Mouse (Mus musculus) neural tube, embryonic 13.5 days (tissue): ENCODE data around the gene Gm17268. TPM values are rescaled to one million over a fixed set of nuclear protein-coding genes. Genes with fewer than 3 reads are reported as not detected.

Experiments
- ATAC-seq: fragments of 200-750 bp; cut with Nextera tagmentation; 2 replicates; pipeline ENCODE4 v1.8.0; 2017; ENCODE audit warnings: low read depth, mild to moderate bottlenecking, moderate TSS enrichment, moderate library complexity
- H3K27ac ChIP-seq: fragments of 300-500 bp; sonication (generic); replicated peaks from 2 replicates; pipeline ENCODE4 v1.5.1; 2015; ENCODE audit warnings: moderate library complexity, mild to moderate bottlenecking, inconsistent platforms
- H3K27me3 ChIP-seq: fragments of 300-500 bp; sonication (generic); 2 replicates; pipeline ENCODE4 v1.6.1; 2015; ENCODE audit warnings: mild to moderate bottlenecking, inconsistent platforms
- H3K36me3 ChIP-seq: fragments of 300-500 bp; sonication (generic); 2 replicates; pipeline ENCODE4 v1.6.1; 2015; ENCODE audit warnings: mild to moderate bottlenecking, inconsistent platforms
- H3K4me1 ChIP-seq: fragments of 300-500 bp; sonication (generic); replicated peaks from 2 replicates; pipeline ENCODE4 v1.6.1; 2015; ENCODE audit warnings: inconsistent platforms
- H3K4me2 ChIP-seq: fragments of 300-500 bp; sonication (generic); 2 replicates; pipeline ENCODE4 v1.6.1; 2015; ENCODE audit warnings: inconsistent platforms, mild to moderate bottlenecking, moderate library complexity
- H3K4me3 ChIP-seq: fragments of 300-500 bp; sonication (generic); 2 replicates; pipeline ENCODE4 v1.5.1; 2015; ENCODE audit warnings: mild to moderate bottlenecking, inconsistent platforms
- H3K9ac ChIP-seq: fragments of 300-500 bp; sonication (generic); 2 replicates; pipeline ENCODE4 v1.6.1; 2015; ENCODE audit warnings: moderate library complexity, mild to moderate bottlenecking, inconsistent platforms
- H3K9me3 ChIP-seq: fragments of 300-500 bp; sonication (generic); 2 replicates; pipeline ENCODE4 v1.6.1; 2016; ENCODE audit warnings: inconsistent platforms
- WGBS: fragments of 180-500 bp; shearing (Covaris S2); methylation state at CpG from one replicate; pipeline ENCODE4 v1.1.7; 2015; 5-methylcytosine and 5-hydroxymethylcytosine counted together
- polyA plus RNA-seq: library from polyadenylated mRNA; unstranded; fragments of >200 nt; fragmentation: Nextera tagmentation; extraction: Ambion mirVana; gene quantifications from 2 replicates; pipeline ENCODE4 v1.2.1, GENCODE M21; 2015

The Gm17268 gene
- polyA plus RNA-seq, 1 experiment from 2014 or later, result not detected

GRCm38 (mm10) chr11:82022504-82023056 lies 15.8 kb downstream of the Gm17268 start:
- H3K4me2 ChIP-seq, result no peak overlapping the region
- WGBS, result 91% methylated on average over 6 of the region's 6 CpGs
- H3K27me3 ChIP-seq, result no peaks in the 10 kb centered on the region
- no peaks in the 10 kb centered on the region for H3K9me3 ChIP-seq
- H3K9ac ChIP-seq, result no peak overlapping the region
- H3K36me3 ChIP-seq, result no peaks in the 10 kb centered on the region
- no peak overlapping the region for H3K4me3 ChIP-seq
- no peak for ATAC-seq
- no peak overlapping the region for H3K27ac ChIP-seq
- no peaks in the 10 kb centered on the region for H3K4me1 ChIP-seq

GRCm38 (mm10) chr11:82021406-82021805 lies 17.0 kb downstream of the Gm17268 start:
- ATAC-seq, result no peak
- H3K4me1 ChIP-seq, result no peaks in the 10 kb centered on the region
- H3K9ac ChIP-seq, result no peak overlapping the region
- no peak overlapping the region for H3K4me2 ChIP-seq
- 73% methylated on average over 3 of the region's 3 CpGs for WGBS
- no peaks in the 10 kb centered on the region for H3K27me3 ChIP-seq
- H3K36me3 ChIP-seq, result no peaks in the 10 kb centered on the region
- no peak overlapping the region for H3K4me3 ChIP-seq
- H3K9me3 ChIP-seq, result no peaks in the 10 kb centered on the region
- H3K27ac ChIP-seq, result no peak overlapping the region

DNA sequence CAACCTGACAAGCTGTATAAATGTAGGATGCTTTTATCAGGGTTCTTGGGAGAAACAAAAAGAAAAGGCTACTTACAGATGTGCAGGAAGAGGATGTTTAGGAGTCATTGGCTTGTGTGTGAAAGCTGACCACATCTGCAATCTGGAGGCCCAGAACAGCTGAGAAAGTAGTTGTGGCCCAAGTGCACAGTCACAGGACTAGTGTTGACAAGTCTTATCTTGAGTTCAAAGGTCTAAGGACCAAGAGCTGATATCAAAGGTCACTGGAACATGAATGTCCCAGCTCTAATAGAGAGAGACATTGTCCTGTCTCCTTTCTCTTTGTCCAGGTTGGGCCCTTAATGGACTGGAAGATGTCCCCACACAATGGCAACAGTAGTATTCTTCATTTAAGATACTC lies 18.6 kb downstream of the Gm17268 start:
- Histone ChIP-seq H3K36me3 (no peaks in the 10 kb centered on the region), H3K4me3 (no peak overlapping the region), H3K4me1 (no peaks in the 10 kb centered on the region), H3K9ac (no peak overlapping the region), H3K4me2 (no peak overlapping the region), H3K9me3 (no peaks in the 10 kb centered on the region), H3K27ac (no peak overlapping the region), H3K27me3 (no peaks in the 10 kb centered on the region)
- ATAC-seq, result no peak

- no peak for ATAC-seq
- Histone ChIP-seq H3K9ac (no peak overlapping the region), H3K4me3 (no peak overlapping the region), H3K36me3 (no peaks in the 10 kb centered on the region), H3K4me1 (no peaks in the 10 kb centered on the region), H3K9me3 (no peaks in the 10 kb centered on the region), H3K27ac (no peak overlapping the region), H3K27me3 (no peaks in the 10 kb centered on the region), H3K4me2 (no peak overlapping the region)
- WGBS, result 21% methylated on average over 2 of the region's 2 CpGs
Measured at GRCm38 (mm10) chr11:82019389-82019788, 19.0 kb downstream of the Gm17268 start.

DNA sequence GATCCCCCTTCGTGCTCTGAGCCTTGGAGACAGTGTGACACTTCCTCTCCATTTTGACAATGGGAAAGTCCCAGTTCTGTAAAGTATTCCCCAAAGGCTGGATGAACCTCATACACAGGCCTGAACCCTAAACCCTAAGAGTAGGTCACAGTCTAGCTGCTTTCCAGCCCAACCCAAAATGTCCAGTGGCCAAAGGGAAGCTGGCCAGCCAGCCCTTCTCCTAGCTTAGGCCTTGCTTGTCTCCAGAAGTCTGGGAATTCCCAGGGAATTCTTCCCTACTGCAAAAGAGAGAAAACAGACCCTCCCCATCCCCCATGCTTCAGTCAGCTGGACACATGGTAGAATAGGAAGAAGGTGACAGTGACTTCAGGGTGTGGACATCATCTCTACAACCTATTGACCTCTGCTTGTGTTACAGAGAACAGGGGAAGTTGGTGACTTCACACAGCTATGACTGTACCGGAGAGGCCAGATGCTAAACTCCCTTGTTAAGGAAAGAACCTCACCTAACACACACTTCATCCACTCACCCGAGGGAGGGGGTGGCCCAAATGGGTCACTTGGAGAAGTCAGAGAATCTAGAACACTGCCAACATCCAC lies 22.1 kb downstream of the Gm17268 start:
- no peaks in the 10 kb centered on the region for H3K4me1 ChIP-seq
- H3K4me2 ChIP-seq, result no peak overlapping the region
- H3K9ac ChIP-seq, result no peak overlapping the region
- no peaks in the 10 kb centered on the region for H3K9me3 ChIP-seq
- no peak for ATAC-seq
- no peaks in the 10 kb centered on the region for H3K36me3 ChIP-seq
- H3K4me3 ChIP-seq, result no peak overlapping the region
- no peak overlapping the region for H3K27ac ChIP-seq
- H3K27me3 ChIP-seq, result no peaks in the 10 kb centered on the region
- 79% methylated on average over 3 of the region's 3 CpGs for WGBS

- Histone ChIP-seq H3K4me1 (no peaks in the 10 kb centered on the region), H3K9me3 (no peaks in the 10 kb centered on the region), H3K9ac (no peak overlapping the region), H3K4me2 (no peak overlapping the region), H3K27me3 (no peaks in the 10 kb centered on the region), H3K27ac (no peak overlapping the region), H3K4me3 (no peak overlapping the region), H3K36me3 (no peaks in the 10 kb centered on the region)
- no peak for ATAC-seq
- whole genome bisulfite sequencing, result 79% methylated on average over 2 of the region's 2 CpGs
Measured at GRCm38 (mm10) chr11:82015066-82015465, 23.3 kb downstream of the Gm17268 start.

DNA sequence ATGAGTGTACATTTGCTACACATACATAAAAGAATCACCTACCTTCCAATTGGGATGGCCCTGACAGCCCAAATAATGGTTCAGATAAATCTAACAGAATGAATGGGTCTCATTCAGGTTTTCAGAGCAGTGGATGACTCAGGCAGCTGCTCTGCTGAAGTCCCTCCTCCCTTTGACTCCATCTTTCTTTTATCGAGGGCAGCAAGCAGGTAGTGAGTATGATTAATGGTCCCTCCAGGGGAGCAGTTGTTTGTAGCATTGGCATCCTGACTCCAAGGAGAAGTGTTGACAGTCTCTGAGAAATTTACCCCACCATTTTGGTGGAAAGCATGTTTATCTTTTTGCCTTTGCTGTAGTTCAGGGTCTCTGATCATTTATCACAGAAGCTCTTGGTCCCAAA lies 24.6 kb downstream of the Gm17268 start:
- no peak for ATAC-seq
- no peak overlapping the region for H3K27ac ChIP-seq
- 5% methylated on average over 1 of the region's 1 CpGs for WGBS

DNA sequence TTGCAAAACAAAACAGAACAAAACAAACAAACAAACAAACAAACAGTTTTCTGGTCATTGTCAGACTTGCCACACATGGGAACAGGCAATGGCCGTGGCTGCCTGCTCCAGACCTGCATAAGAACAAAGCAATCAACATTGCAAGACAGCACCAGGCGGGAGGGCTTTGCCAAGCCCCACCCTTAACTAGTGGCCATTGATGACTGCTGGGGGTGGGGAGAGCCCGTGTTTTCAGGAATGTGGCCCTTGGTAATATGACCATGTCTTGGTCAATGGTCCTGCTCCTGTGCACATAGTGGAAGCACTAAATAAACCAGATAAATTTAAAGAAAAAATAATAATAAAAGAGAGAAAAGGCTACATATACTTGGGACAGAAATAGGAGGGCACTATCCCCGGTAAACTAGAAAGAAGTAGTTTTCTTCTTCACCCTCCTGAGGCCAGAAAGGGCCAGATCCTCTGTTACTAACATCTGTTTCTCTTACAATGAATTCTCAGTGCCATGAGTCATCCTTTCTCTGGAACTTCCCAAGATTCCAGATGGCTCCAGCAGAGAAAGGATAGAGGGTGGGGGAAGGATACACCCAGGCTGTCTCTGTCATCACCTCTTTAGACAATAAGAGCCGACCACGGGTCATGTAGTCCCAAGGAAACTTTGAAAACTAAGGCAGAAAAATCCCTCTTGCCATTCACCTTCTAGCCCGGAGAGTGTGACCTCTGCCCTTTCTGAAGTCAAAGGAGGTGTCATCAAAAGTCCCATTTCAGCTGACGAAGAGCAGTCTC lies 26.8 kb downstream of the Gm17268 start:
- Histone ChIP-seq H3K27ac (no peak overlapping the region), H3K4me1 (peaks cover 16% of the 10 kb centered on the region), H3K9me3 (no peaks in the 10 kb centered on the region), H3K4me2 (no peak overlapping the region), H3K9ac (no peak overlapping the region), H3K4me3 (no peak overlapping the region), H3K36me3 (no peaks in the 10 kb centered on the region), H3K27me3 (no peaks in the 10 kb centered on the region)
- WGBS, result 58% methylated on average over 8 of the region's 8 CpGs
- no peak for ATAC-seq

More for the DNA sequence above, 24.6 kb downstream of the Gm17268 start:
- no peak overlapping the region for H3K9ac ChIP-seq
- H3K4me2 ChIP-seq, result no peak overlapping the region
- H3K36me3 ChIP-seq, result no peaks in the 10 kb centered on the region
- no peaks in the 10 kb centered on the region for H3K4me1 ChIP-seq
- no peaks in the 10 kb centered on the region for H3K27me3 ChIP-seq
- no peaks in the 10 kb centered on the region for H3K9me3 ChIP-seq
- H3K4me3 ChIP-seq, result no peak overlapping the region

DNA sequence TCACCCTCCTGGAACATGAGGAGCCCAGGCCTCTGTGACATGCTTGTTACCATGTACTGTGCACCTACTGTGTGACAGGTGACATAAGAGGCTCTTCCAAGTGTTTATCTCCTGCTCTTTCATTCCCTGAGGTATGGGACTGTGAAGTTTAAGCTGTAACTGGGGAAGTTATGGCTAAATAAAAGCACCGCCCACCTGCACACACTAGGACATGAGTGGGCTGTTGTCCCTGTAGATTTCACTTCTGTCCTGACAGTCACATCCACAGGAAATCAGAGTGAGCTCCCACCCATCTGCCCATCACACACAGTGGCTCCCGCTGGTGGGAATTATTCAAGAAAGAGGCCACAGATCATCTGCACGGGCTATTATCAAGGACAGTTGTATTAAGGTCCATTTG lies 28.2 kb downstream of the Gm17268 start:
- peaks cover 17% of the 10 kb centered on the region for H3K4me1 ChIP-seq
- no peak overlapping the region for H3K9ac ChIP-seq
- H3K36me3 ChIP-seq, result no peaks in the 10 kb centered on the region
- no peak for ATAC-seq
- no peak overlapping the region for H3K4me2 ChIP-seq
- no peaks in the 10 kb centered on the region for H3K27me3 ChIP-seq
- H3K9me3 ChIP-seq, result no peaks in the 10 kb centered on the region
- no peak overlapping the region for H3K4me3 ChIP-seq
- no peak overlapping the region for H3K27ac ChIP-seq
- 94% methylated on average over 3 of the region's 3 CpGs for WGBS

DNA sequence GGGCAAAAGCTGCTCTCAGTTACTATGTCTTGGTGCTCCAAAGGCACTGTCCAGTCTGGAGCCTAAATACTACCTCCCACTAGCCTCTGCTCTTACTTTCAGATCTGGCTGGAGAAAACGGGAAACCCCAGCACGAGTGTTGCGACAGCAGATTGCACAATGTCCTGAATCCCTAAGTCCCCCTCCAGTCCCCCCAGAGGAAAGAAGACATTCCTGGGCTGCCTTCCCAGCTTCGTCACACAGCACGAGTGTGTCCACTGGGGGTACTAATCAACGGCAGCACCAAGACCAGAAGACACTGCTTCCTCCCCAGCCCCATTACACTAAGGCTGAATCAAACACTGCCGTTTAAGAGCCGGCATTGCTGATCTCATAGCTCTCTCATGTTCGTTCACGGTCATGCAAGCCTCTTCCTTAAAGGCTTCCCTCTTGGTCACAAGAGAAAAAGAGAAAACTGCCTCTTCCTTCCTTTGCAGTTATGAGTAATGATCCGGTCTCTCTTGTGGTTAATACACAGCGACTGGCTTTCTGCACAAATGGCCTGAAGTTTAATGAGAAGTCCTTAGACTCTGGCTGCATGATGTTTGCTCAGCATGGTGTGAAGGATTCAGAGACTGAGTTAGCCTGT lies 31.5 kb downstream of the Gm17268 start:
- 56% methylated on average over 12 of the region's 12 CpGs for WGBS
- Histone ChIP-seq H3K9me3 (no peaks in the 10 kb centered on the region), H3K27me3 (no peaks in the 10 kb centered on the region), H3K27ac (peak overlapping the region; percentile 43), H3K4me3 (no peak overlapping the region), H3K9ac (no peak overlapping the region), H3K4me1 (peaks cover 17% of the 10 kb centered on the region), H3K4me2 (peak overlapping the region; percentile 3; the same call in 1 of the 2 replicates), H3K36me3 (no peaks in the 10 kb centered on the region)
- ATAC-seq, result no peak

GRCm38 (mm10) chr11:82004810-82005209 lies 33.6 kb downstream of the Gm17268 start:
- H3K4me1 ChIP-seq, result peaks cover 17% of the 10 kb centered on the region
- no peaks in the 10 kb centered on the region for H3K9me3 ChIP-seq
- no peak for ATAC-seq
- no peak overlapping the region for H3K4me3 ChIP-seq
- no peak overlapping the region for H3K9ac ChIP-seq
- no peaks in the 10 kb centered on the region for H3K27me3 ChIP-seq
- WGBS, result 77% methylated on average over 2 of the region's 2 CpGs
- H3K4me2 ChIP-seq, result no peak overlapping the region
- no peak overlapping the region for H3K27ac ChIP-seq
- H3K36me3 ChIP-seq, result no peaks in the 10 kb centered on the region

DNA sequence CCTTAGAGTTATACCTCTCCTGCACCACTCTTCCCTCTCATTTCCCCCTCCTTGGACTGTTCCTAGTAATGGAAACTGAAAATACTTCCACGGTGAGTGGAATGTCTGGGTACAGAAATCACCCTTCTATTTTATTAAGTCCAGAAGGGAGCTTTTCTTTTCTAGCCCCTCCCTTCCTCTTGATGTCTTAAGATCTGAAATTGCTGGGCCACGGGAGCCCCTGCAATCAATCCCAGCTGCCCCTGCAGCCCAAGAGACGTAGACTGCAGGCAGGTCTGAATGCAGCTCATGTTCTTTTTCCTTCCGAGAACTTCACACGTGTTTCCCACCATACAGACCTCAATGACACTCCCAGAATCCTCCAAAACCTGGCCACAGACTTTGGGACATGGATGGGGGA lies 37.8 kb downstream of the Gm17268 start:
- WGBS, result 56% methylated on average over 5 of the region's 5 CpGs
- ATAC-seq, result no peak
- no peaks in the 10 kb centered on the region for H3K27me3 ChIP-seq

More for the DNA sequence above, 37.8 kb downstream of the Gm17268 start:
- Histone ChIP-seq H3K9ac (no peak overlapping the region), H3K4me1 (no peaks in the 10 kb centered on the region), H3K36me3 (no peaks in the 10 kb centered on the region), H3K27ac (no peak overlapping the region), H3K4me2 (no peak overlapping the region), H3K9me3 (no peaks in the 10 kb centered on the region), H3K4me3 (no peak overlapping the region)
